Mouse (Mus musculus) liver, embryonic 16.5 days (tissue): ENCODE measurements around the gene 1700020A23Rik. TPM values are rescaled to one million over a fixed set of nuclear protein-coding genes. Genes with fewer than 3 reads are reported as not detected.
"Not testable (repeated sequence)": the region's sequence is repeated elsewhere in the genome, so short reads cannot be mapped to it uniquely, and the experiment has no call there.

Experiments used
- ATAC-seq: fragments of 200-750 bp; cut with Nextera tagmentation; 2 replicates; pipeline ENCODE4 v1.8.0; 2017; ENCODE audit warnings: low read depth, mild to moderate bottlenecking, moderate number of reproducible peaks, moderate library complexity
- H3K27ac ChIP-seq: fragments of 300-500 bp; sonication (generic); 2 replicates; pipeline ENCODE4 v1.5.1; 2014; ENCODE audit warnings: mild to moderate bottlenecking, low read length
- H3K27me3 ChIP-seq: fragments of 300-500 bp; sonication (generic); 2 replicates; pipeline ENCODE4 v1.6.1; 2014; ENCODE audit warnings: low read depth, low read length, mixed read lengths; ENCODE audit not compliant: control insufficient read depth, insufficient read depth
- H3K36me3 ChIP-seq: fragments of 300-500 bp; sonication (generic); 2 replicates; pipeline ENCODE4 v1.6.1; 2014; ENCODE audit warnings: mild to moderate bottlenecking; ENCODE audit not compliant: control insufficient read depth, insufficient read depth
- H3K4me1 ChIP-seq: fragments of 300-500 bp; sonication (generic); 2 replicates; pipeline ENCODE4 v1.6.1; 2014; ENCODE audit warnings: low read depth, low read length, mixed read lengths; ENCODE audit not compliant: control insufficient read depth
- H3K4me2 ChIP-seq: fragments of 300-500 bp; sonication (generic); 2 replicates; pipeline ENCODE4 v1.6.1; 2014; ENCODE audit warnings: low read depth, low read length, mixed read lengths
- H3K4me3 ChIP-seq: fragments of 300-500 bp; sonication (generic); 2 replicates; pipeline ENCODE4 v1.5.1; 2014; ENCODE audit warnings: low read depth, mild to moderate bottlenecking, low read length
- H3K9ac ChIP-seq: fragments of 300-500 bp; sonication (generic); 2 replicates; pipeline ENCODE4 v1.6.1; 2014; ENCODE audit warnings: low read depth, low read length
- H3K9me3 ChIP-seq: fragments of 300-500 bp; sonication (generic); replicated peaks from 2 replicates; pipeline ENCODE4 v1.6.1; 2016; ENCODE audit warnings: low read length; ENCODE audit not compliant: control insufficient read depth
- WGBS: fragments of 180-500 bp; shearing (Covaris S2); extraction: QIAGEN DNeasy Blood & Tissue Kit; methylation state at CpG from one replicate; pipeline ENCODE4 v1.1.7; 2014; ENCODE audit not compliant: insufficient replicate concordance; 5-methylcytosine and 5-hydroxymethylcytosine counted together
- polyA plus RNA-seq: library from polyadenylated mRNA; unstranded; fragments of >200 nt; fragmentation: Nextera tagmentation; extraction: Ambion mirVana; gene quantifications from 2 replicates; pipeline ENCODE4 v1.2.1, GENCODE M21; 2015

1700020A23Rik gene
- not detected in 2 replicates for polyA plus RNA-seq

DNA sequence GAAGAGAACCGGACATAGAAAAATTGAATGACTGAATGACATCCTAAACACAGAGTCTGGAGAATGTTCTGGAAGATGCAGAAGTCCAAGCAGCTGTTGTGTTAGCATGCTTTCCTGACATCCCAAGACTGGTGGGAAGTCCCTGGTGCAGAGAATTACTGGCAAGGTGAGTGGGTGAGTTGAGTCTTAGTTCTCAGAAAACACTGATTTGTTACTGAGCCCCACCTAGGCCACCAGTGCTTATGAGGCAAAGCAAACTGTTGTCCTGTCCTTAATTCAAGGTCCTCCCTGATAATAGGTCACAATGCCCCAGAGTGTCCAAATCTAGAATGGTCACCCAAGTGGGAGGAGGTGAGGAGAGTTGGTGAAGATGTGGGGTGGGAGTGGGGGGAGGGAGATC is at the start of gene 1700020A23Rik, which contains the start of gene Gm28372:
Gene 1700020A23Rik, plus strand, starts transcription at position 321 of the 400 bp plus-strand sequence.
Gene Gm28372, plus strand, starts transcription at position 301 of the 400 bp plus-strand sequence.
- no peak within 1 kb of the TSS for H3K9ac ChIP-seq
- 66% methylated on average over 1 of the region's 1 CpGs for WGBS
- no peak within 1 kb of the TSS for H3K27ac ChIP-seq
- H3K9me3 ChIP-seq = no peaks in the 10 kb centered on the region
- H3K4me1 ChIP-seq = no peaks in the 10 kb centered on the region
- no peaks in the 10 kb centered on the region for H3K27me3 ChIP-seq
- no peaks in the 10 kb centered on the region for H3K36me3 ChIP-seq
- H3K4me3 ChIP-seq = no peak within 1 kb of the TSS
- H3K4me2 ChIP-seq = no peak within 1 kb of the TSS
- ATAC-seq = no peak

DNA sequence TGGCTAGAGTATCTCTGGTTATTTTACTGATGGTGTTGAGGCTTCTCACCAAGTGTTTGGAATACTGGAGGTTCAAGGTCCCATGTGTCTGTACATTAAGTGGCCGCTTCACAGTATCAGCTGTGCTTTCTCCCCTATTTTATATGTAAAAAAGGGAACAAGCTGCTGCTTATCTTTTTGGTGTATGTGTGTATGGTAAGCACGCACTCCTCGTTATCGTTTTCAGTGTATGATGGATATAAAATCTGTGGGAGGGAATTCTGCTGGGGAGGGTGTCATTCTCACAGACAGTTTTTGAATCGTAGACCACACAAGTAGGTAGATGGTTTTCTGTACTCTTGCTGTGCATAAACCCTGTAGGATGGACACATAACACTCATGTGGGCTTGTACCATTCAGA is 47.5 kb upstream of the 1700020A23Rik start:
- no peak overlapping the region for H3K9ac ChIP-seq
- no peak for ATAC-seq
- H3K4me2 ChIP-seq = no peak overlapping the region
- H3K4me3 ChIP-seq = no peak overlapping the region
- no peaks in the 10 kb centered on the region for H3K4me1 ChIP-seq
- no peaks in the 10 kb centered on the region for H3K9me3 ChIP-seq
- WGBS = 55% methylated on average over 5 of the region's 5 CpGs
- H3K36me3 ChIP-seq = no peaks in the 10 kb centered on the region
- H3K27ac ChIP-seq = no peak overlapping the region
- peaks cover 41% of the 10 kb centered on the region for H3K27me3 ChIP-seq

DNA sequence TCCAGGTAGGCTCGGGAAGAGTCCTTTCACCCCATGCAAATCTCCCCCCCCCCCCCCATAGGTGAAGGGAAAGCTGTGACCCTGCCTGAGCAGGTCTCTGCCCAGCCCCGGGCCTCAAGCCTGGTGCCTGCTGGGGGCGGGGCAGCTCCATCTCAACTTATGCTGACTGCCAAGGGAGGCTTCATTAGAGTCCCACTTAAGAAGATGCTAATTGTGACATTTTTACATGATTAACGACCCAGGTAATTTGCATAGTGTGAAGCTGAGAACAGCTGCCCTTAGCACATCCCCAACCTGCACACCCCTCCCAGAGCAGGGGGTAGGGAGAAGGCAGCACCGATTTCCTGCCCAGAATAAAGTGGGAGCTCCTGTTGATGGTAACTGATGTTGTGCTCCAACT is 46.2 kb upstream of the 1700020A23Rik start:
- Histone ChIP-seq H3K36me3 (no peaks in the 10 kb centered on the region), H3K27ac (no peak overlapping the region), H3K9ac (no peak overlapping the region), H3K4me2 (no peak overlapping the region), H3K4me3 (no peak overlapping the region), H3K27me3 (peaks cover 54% of the 10 kb centered on the region), H3K9me3 (no peaks in the 10 kb centered on the region), H3K4me1 (no peaks in the 10 kb centered on the region)
- no peak for ATAC-seq
- WGBS = 8% methylated on average over 5 of the region's 5 CpGs

DNA sequence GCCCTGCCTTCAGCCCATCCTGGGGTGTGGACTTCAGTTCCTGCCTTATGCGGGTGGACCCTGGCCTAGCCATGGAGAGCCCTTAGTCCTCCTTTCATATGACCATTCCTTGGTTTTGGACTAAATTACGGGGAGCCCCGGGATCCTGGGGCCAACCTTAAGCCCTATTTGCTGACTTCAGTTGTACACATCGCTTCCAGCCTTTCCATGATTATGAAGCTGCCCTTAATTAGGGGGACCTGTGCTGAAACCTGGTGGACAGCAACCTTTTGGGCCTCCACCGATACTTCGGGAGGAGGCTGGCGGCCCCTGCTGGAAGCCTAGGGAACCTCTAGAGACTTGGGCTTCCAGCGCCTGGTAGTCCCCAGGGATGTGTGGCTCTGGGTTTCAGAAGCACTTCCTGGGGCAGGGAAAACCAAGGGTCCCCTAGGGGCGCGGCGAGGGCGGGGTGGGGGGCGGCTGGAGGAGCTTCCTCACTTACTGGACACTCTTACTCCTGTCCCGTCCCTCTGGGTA is 42.5 kb upstream of the 1700020A23Rik start:
- no peaks in the 10 kb centered on the region for H3K4me1 ChIP-seq
- H3K36me3 ChIP-seq = no peaks in the 10 kb centered on the region
- H3K4me2 ChIP-seq = no peak overlapping the region
- no peak for ATAC-seq
- H3K9ac ChIP-seq = no peak overlapping the region
- H3K4me3 ChIP-seq = no peak overlapping the region
- no peaks in the 10 kb centered on the region for H3K9me3 ChIP-seq
- 3% methylated on average over 14 of the region's 14 CpGs for WGBS
- H3K27me3 ChIP-seq = peaks cover 75% of the 10 kb centered on the region
- H3K27ac ChIP-seq = no peak overlapping the region

DNA sequence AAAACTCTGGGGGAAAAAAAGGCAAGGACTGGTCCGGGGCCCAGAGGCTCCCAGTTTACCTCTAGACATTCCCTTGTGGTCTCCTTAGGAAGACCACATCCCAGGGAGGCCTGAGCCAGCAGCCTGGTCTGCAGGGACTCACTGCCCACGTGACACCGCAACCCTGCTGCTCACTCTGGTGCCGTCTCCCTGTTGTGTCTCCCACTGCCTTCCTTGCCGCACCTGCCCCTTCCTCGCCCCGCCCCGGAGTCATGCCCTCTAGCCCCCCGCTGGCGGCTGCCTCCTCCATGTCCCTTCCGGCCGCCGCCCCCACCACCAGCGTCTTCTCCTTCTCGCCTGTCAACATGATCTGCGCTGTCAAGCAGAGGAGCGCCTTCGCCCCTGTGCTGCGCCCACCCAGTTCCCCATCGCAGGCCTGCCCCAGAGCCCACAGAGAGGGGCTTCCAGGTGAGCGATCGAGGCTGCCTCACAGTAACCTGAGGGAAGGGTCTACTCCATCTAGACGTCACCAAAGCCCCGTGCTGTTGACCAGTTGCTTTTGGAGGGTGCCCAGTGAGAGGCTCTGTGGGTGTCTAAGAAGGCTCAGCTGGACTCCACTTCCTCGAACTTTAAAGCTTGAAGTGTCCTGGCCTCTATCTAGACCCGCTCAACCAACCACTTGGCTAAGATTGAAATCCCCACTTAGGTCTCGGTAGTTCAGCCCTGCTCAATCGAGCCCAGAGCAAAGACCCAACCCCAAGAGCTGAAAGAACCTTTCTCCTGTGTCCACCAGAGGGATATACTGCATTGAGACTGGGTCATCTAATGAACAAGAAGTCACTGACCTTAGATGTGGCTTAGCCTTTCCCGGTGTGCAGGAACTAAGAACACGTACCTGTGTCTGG is 39.6 kb upstream of the 1700020A23Rik start:
- Histone ChIP-seq H3K4me3 (peak overlapping the region; percentile 15; the same call in 1 of the 2 replicates), H3K4me1 (no peaks in the 10 kb centered on the region), H3K36me3 (no peaks in the 10 kb centered on the region), H3K9ac (no peak overlapping the region), H3K27ac (no peak overlapping the region), H3K9me3 (no peaks in the 10 kb centered on the region), H3K27me3 (peaks cover 55% of the 10 kb centered on the region), H3K4me2 (peak overlapping the region; percentile 20; the same call in 1 of the 2 replicates)
- 7% methylated on average over 30 of the region's 30 CpGs for WGBS
- no peak for ATAC-seq

DNA sequence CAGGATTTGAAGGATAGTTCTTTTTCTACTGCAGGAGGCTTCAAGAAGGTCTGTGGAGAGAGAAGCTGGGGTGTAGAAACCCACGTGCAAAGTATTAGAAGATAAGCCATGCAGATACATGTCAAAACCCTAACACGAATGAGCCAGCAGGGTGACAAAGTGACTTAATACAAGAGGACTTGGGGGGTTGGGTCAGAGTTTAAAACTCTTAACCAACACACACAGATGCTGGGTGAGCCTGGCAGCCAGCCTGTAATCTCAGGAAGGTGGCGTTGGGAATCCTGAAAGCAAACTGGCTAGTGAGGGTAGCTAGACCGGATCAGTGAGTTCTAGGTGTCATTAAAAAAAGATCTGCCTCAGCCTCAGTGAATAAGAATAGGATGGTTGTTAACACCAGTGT is 37.7 kb upstream of the 1700020A23Rik start:
- WGBS = 36% methylated on average over 4 of the region's 4 CpGs

DNA sequence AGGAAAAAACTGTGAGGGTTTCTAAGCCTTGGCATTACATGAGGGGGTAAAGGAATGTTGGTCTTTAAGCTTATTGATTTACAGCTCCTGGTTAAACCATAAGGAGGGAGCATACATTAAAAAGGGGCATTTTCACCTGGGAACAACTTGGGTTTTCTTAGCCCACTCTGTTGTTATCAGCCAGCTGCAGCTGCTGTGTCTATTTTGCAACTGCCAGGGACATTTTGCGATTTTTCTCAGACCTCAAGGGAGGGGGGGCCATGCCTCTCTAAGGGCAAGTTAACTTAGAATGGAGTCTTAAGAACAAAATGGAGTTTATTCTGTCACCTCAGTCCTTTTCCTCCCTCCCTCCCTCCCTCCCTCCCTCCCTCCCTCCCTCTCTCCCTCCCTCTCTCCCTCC is 32.0 kb upstream of the 1700020A23Rik start:
- not testable (repeated sequence) for H3K4me2 ChIP-seq, ATAC-seq, H3K36me3 ChIP-seq, H3K4me1 ChIP-seq, H3K27ac ChIP-seq, H3K27me3 ChIP-seq, H3K4me3 ChIP-seq, H3K9me3 ChIP-seq, H3K9ac ChIP-seq
- WGBS = 0% methylated on average over 1 of the region's 1 CpGs

More for the DNA sequence above, 37.7 kb upstream of the 1700020A23Rik start:
- Histone ChIP-seq H3K4me2 (no peak overlapping the region), H3K9ac (no peak overlapping the region), H3K27me3 (peaks cover 36% of the 10 kb centered on the region), H3K4me3 (no peak overlapping the region), H3K27ac (no peak overlapping the region), H3K36me3 (no peaks in the 10 kb centered on the region), H3K9me3 (no peaks in the 10 kb centered on the region), H3K4me1 (no peaks in the 10 kb centered on the region)
- no peak for ATAC-seq

DNA sequence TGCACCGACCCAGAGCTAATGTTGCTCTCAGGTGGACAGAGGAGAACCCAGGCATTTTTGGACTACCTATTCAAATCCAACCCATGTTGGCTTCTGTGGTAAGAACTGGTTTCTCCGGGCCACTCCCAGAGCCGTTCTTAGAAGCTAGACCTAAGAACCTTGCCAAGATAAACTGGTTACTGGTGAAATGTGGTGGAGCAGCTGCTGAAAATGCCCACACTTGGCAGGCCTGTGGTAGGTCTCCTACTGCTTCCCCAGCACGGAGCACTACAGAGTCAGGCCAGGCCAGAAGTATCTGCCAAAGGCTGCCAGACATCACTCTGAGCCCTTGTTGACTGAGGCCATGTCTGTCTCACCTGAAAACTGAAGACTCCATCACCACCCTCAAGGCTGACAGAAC is 30.1 kb upstream of the 1700020A23Rik start:
- ATAC-seq = no peak
- H3K9ac ChIP-seq = no peak overlapping the region

DNA sequence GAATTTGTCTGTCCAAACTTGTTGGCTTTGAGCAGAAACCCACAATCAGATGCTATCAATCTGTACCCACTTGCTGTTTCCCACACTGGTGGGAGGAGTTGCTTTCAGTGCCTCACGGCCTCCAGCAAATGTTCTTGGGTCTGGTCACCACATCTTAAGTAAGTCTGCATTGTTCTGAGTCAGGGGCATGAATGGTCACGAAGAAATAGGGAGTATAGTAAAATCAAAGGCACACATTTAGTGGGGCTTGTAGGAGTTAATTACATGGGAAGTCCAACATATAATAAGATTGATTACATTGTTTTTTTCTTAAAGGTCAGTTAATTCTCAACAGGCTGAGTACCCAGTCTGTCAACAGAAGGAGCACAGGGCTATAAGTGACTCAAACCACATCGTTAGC is 21.9 kb upstream of the 1700020A23Rik start:
- no peak overlapping the region for H3K9ac ChIP-seq
- no peaks in the 10 kb centered on the region for H3K4me1 ChIP-seq
- H3K9me3 ChIP-seq = no peaks in the 10 kb centered on the region
- ATAC-seq = no peak
- H3K27ac ChIP-seq = no peak overlapping the region
- no peaks in the 10 kb centered on the region for H3K36me3 ChIP-seq
- H3K27me3 ChIP-seq = no peaks in the 10 kb centered on the region
- H3K4me3 ChIP-seq = no peak overlapping the region
- WGBS = 46% methylated on average over 3 of the region's 3 CpGs
- no peak overlapping the region for H3K4me2 ChIP-seq

More for the DNA sequence above, 30.1 kb upstream of the 1700020A23Rik start:
- H3K4me3 ChIP-seq = no peak overlapping the region
- no peak overlapping the region for H3K4me2 ChIP-seq
- WGBS = 50% methylated on average over 4 of the region's 4 CpGs
- no peaks in the 10 kb centered on the region for H3K9me3 ChIP-seq
- H3K4me1 ChIP-seq = no peaks in the 10 kb centered on the region
- no peaks in the 10 kb centered on the region for H3K27me3 ChIP-seq
- H3K36me3 ChIP-seq = no peaks in the 10 kb centered on the region
- no peak overlapping the region for H3K27ac ChIP-seq
